Mouse (Mus musculus): ENCODE results near the gene Gm42421. TPM values are rescaled to one million over a fixed set of nuclear protein-coding genes. Genes with fewer than 3 reads are reported as not detected.

The Gm42421 gene
- polyA plus RNA-seq, 1 experiment from 2014 or later: 0.90 TPM

DNA sequence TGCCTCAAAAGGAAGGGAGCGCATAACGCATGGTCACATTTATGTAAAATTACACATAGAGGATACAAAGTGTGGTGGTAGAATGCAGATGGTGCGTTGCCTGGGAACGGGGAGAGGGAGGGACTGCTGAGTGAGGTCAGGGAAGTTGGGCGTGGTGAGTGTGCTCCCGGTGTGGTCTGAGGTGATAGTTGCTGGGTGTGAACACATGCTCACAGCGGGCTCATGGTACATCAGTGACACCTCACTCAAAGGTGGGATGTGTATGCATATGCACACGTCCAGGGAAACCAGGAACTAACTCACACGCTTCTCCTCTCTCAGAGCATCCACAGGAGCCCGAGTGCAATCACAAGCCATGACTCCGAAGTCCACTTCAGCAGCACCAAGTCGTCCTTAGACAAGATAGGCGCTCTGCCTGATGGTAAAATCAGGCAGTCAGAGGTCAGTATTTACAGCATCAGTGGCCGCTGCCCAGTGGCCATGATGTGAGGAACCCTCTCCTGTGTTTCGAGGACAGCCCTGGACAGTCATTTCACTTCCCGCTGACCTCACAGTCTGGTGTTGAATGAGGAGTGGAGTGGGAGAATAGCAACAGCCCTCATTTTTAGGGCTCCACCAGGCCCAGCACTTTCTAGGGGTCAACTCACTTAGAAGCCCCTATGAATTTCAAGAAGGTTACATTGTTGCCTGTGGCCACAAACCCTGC, 48.9 kb downstream of the Gm42421 start:
- H3K4me2 ChIP-seq (ENCODE audit: low read depth, low read length): no peak overlapping the region
- peaks cover 2% of the 10 kb centered on the region; the same call in 1 of the 2 replicates for H3K4me1 ChIP-seq (ENCODE audit: control insufficient read depth, insufficient read depth, low read length)
- ATAC-seq (ENCODE audit: insufficient read depth, low FRiP score): no peak
- no peak overlapping the region for H3K9ac ChIP-seq (ENCODE audit: low read length)
- no peak overlapping the region for H3K27ac ChIP-seq (ENCODE audit: low read length)
- no peaks in the 10 kb centered on the region for H3K36me3 ChIP-seq (ENCODE audit: control insufficient read depth, insufficient read depth, low read length)
- H3K4me3 ChIP-seq (replicated peaks; ENCODE audit: low read length): no peak overlapping the region
- WGBS: 62% methylated on average over 16 of the region's 16 CpGs
- H3K27me3 ChIP-seq (ENCODE audit: control insufficient read depth, insufficient read depth, low read length): no peaks in the 10 kb centered on the region
- no peaks in the 10 kb centered on the region for H3K9me3 ChIP-seq (replicated peaks; ENCODE audit: control insufficient read depth, low read length)

DNA sequence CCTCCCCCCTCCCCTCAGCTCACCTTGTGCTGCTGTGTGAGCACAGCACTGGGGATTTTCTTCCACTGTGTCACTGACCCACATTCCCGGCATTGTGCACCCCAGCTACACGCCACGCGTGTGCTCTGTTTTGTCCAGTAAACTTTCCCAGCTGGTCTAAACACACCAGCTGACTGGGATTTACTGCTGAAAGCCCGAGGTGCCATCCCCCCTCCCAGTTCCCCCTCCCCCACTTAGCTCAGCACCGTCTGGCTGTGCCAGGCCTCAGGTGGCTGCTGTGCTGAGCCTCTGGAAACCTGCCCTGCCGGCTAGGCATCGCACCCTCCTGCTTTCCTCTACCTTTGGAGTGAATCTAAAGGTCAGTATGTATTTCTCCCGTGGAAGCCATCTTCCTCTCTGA, 52.9 kb downstream of the Gm42421 start:
- no peak overlapping the region for H3K9ac ChIP-seq (ENCODE audit: low read length)
- ATAC-seq (ENCODE audit: insufficient read depth, low FRiP score): peak; percentile 45; the same call in 1 of the 2 replicates
- H3K4me1 ChIP-seq (ENCODE audit: control insufficient read depth, insufficient read depth, low read length): peaks cover 2% of the 10 kb centered on the region; the same call in 1 of the 2 replicates
- H3K27ac ChIP-seq (ENCODE audit: low read length): no peak overlapping the region
- no peaks in the 10 kb centered on the region for H3K36me3 ChIP-seq (ENCODE audit: control insufficient read depth, insufficient read depth, low read length)
- no peaks in the 10 kb centered on the region for H3K9me3 ChIP-seq (replicated peaks; ENCODE audit: control insufficient read depth, low read length)
- H3K4me3 ChIP-seq (replicated peaks; ENCODE audit: low read length): no peak overlapping the region
- WGBS: 22% methylated on average over 9 of the region's 9 CpGs
- H3K27me3 ChIP-seq (ENCODE audit: control insufficient read depth, insufficient read depth, low read length): no peaks in the 10 kb centered on the region
- H3K4me2 ChIP-seq (ENCODE audit: low read depth, low read length): no peak overlapping the region

DNA sequence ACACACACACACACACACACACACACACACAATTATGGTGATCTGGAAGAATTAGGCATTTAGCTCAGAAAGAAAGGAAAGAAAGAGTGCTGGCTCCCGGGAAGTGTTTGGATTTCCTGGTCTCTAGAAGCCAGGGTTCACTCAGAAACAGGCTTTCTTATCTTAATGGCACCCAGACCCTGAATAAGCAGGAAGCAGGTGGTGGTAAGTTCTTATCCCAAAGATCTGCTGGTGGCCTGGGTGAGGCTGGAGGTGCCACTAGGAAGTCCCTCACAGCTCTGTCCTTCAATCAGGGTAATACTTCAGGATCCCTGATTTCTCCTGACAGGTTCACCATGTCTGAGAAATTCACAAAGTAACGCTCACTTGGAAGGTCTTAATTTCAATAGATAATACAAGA, 54.4 kb downstream of the Gm42421 start:
- Histone ChIP-seq H3K27ac (ENCODE audit: low read length) (peak overlapping the region; percentile 56), H3K4me1 (ENCODE audit: control insufficient read depth, insufficient read depth, low read length) (peaks cover 2% of the 10 kb centered on the region; the same call in 1 of the 2 replicates), H3K4me3 (replicated peaks; ENCODE audit: low read length) (no peak overlapping the region), H3K4me2 (ENCODE audit: low read depth, low read length) (no peak overlapping the region), H3K9me3 (replicated peaks; ENCODE audit: control insufficient read depth, low read length) (no peaks in the 10 kb centered on the region), H3K36me3 (ENCODE audit: control insufficient read depth, insufficient read depth, low read length) (no peaks in the 10 kb centered on the region; the same call in 1 of the 2 replicates), H3K9ac (ENCODE audit: low read length) (no peak overlapping the region), H3K27me3 (ENCODE audit: control insufficient read depth, insufficient read depth, low read length) (no peaks in the 10 kb centered on the region)
- no peak for ATAC-seq (ENCODE audit: insufficient read depth, low FRiP score)
- WGBS: 53% methylated on average over 2 of the region's 2 CpGs

DNA sequence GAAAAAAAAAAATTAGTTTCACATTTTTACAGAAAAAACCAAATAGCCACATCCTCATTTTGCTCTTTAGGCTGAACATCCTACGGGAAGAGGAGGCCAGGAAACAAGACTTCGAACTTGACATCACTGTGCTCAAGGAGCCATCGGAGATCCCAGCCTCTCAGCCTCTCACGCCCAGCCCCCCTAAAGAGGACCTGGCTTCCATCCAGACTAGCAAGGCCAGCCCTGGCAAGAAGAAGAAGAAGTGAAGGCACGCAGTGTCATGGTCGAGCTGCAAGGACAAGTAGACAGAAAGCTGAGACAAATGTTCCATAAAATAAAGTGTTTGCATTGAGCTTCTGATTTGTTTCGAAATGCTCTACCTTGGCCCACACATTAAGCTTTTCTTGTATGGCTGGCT, 57.4 kb downstream of the Gm42421 start:
- H3K27ac ChIP-seq (ENCODE audit: low read length): no peak overlapping the region
- no peak for ATAC-seq (ENCODE audit: insufficient read depth, low FRiP score)
- no peaks in the 10 kb centered on the region for H3K9me3 ChIP-seq (replicated peaks; ENCODE audit: control insufficient read depth, low read length)
- no peak overlapping the region for H3K4me2 ChIP-seq (ENCODE audit: low read depth, low read length)
- no peak overlapping the region for H3K9ac ChIP-seq (ENCODE audit: low read length)
- H3K36me3 ChIP-seq (ENCODE audit: control insufficient read depth, insufficient read depth, low read length): peaks cover 13% of the 10 kb centered on the region; the same call in 1 of the 2 replicates
- no peak overlapping the region for H3K4me3 ChIP-seq (replicated peaks; ENCODE audit: low read length)
- H3K4me1 ChIP-seq (ENCODE audit: control insufficient read depth, insufficient read depth, low read length): peaks cover 2% of the 10 kb centered on the region; the same call in 1 of the 2 replicates
- WGBS: 80% methylated on average over 7 of the region's 7 CpGs
- H3K27me3 ChIP-seq (ENCODE audit: control insufficient read depth, insufficient read depth, low read length): no peaks in the 10 kb centered on the region

Other genes starting within 250 kb of the Gm42421 start
- 13.7 and 13.9 TPM in 2 replicates for gene Usp42, start 195.9 kb upstream of the Gm42421 start, polyA plus RNA-seq (2015; fragmentation: Nextera tagmentation; extraction: Ambion mirVana)
- gene Eif2ak1, start 110.4 kb upstream of the Gm42421 start, polyA plus RNA-seq (2015; fragmentation: Nextera tagmentation; extraction: Ambion mirVana): 33.6 and 35.0 TPM in 2 replicates
- 0.29 and 0.31 TPM in 2 replicates for gene Ankrd61, start 30.5 kb upstream of the Gm42421 start, polyA plus RNA-seq (2015; fragmentation: Nextera tagmentation; extraction: Ambion mirVana)
- gene Aimp2, start 18.3 kb upstream of the Gm42421 start, polyA plus RNA-seq (2015; fragmentation: Nextera tagmentation; extraction: Ambion mirVana): 92.1 and 95.8 TPM in 2 replicates
- 21.4 and 21.5 TPM in 2 replicates for gene Pms2, start 18.2 kb upstream of the Gm42421 start, polyA plus RNA-seq (2015; fragmentation: Nextera tagmentation; extraction: Ambion mirVana)
- 0.45 and 0.94 TPM in 2 replicates for gene Rsph10b, start 4.9 kb downstream of the Gm42421 start, polyA plus RNA-seq (2015; fragmentation: Nextera tagmentation; extraction: Ambion mirVana)
- gene Ccz1, start 86.7 kb downstream of the Gm42421 start, polyA plus RNA-seq (2015; fragmentation: Nextera tagmentation; extraction: Ambion mirVana): 72.5 and 79.7 TPM in 2 replicates
- gene Ocm, start 98.5 kb downstream of the Gm42421 start, polyA plus RNA-seq (2015; fragmentation: Nextera tagmentation; extraction: Ambion mirVana): 0.43 TPM in 1 of 2 replicates, not detected in the other
- gene Lmtk2, start 172.3 kb downstream of the Gm42421 start, polyA plus RNA-seq (2015; fragmentation: Nextera tagmentation; extraction: Ambion mirVana): 6.5 TPM in 2 replicates

All from stomach, embryonic 16.5 days (tissue).